Mouse (Mus musculus) hindbrain, embryonic 10.5 days (tissue): ENCODE measurements around the gene Magi2. TPM values are rescaled to one million over a fixed set of nuclear protein-coding genes. Genes with fewer than 3 reads are reported as not detected.
"Not testable (repeated sequence)": the region's sequence is repeated elsewhere in the genome, so short reads cannot be mapped to it uniquely, and the experiment has no call there.

ENCODE experiments used
- DNase-seq: peaks from one replicate; pipeline ENCODE4 v3.0.0-alpha.2; 2017; ENCODE audit warnings: low spot score
- H3K27ac ChIP-seq: fragments of 300-500 bp; sonication (generic); 2 replicates; pipeline ENCODE4 v1.5.1; 2016; ENCODE audit warnings: mild to moderate bottlenecking, moderate library complexity
- H3K27me3 ChIP-seq: fragments of 300-500 bp; sonication (generic); 2 replicates; pipeline ENCODE4 v1.6.1; 2016; ENCODE audit warnings: mild to moderate bottlenecking; ENCODE audit not compliant: poor library complexity, insufficient read depth, severe bottlenecking
- H3K36me3 ChIP-seq: fragments of 300-500 bp; sonication (generic); 2 replicates; pipeline ENCODE4 v1.6.1; 2016; ENCODE audit warnings: mild to moderate bottlenecking, moderate library complexity
- H3K4me1 ChIP-seq: fragments of 300-500 bp; sonication (generic); replicated peaks from 2 replicates; pipeline ENCODE4 v1.6.1; 2016; ENCODE audit warnings: mild to moderate bottlenecking
- H3K4me3 ChIP-seq: fragments of 300-500 bp; sonication (generic); 2 replicates; pipeline ENCODE4 v1.5.1; 2016; ENCODE audit warnings: mild to moderate bottlenecking, moderate library complexity
- H3K9me3 ChIP-seq: fragments of 300-500 bp; sonication (generic); 2 replicates; pipeline ENCODE4 v1.6.1; 2016; ENCODE audit warnings: mild to moderate bottlenecking, moderate library complexity
- WGBS: fragments of 180-500 bp; shearing (Covaris S2); methylation state at CpG from one replicate; pipeline ENCODE4 v1.1.7; 2016; 5-methylcytosine and 5-hydroxymethylcytosine counted together
- polyA plus RNA-seq: library from polyadenylated mRNA; unstranded; fragments of >200 nt; fragmentation: Nextera tagmentation; extraction: Ambion mirVana; gene quantifications from 2 replicates; pipeline ENCODE4 v1.2.1, GENCODE M21; 2016

Magi2 gene
- polyA plus RNA-seq, 1 experiment from 2014 or later, result 9.9 TPM

- Histone ChIP-seq H3K27ac (no peak overlapping the region), H3K27me3 (no peaks in the 10 kb centered on the region), H3K4me3 (no peak overlapping the region), H3K36me3 (no peaks in the 10 kb centered on the region), H3K4me1 (no peaks in the 10 kb centered on the region), H3K9me3 (no peaks in the 10 kb centered on the region)
- no peak for DNase-seq
- 86% methylated on average over 4 of the region's 4 CpGs for WGBS
Measured at GRCm38 (mm10) chr5:19472851-19473439, 246.1 kb downstream of the Magi2 start.

DNA sequence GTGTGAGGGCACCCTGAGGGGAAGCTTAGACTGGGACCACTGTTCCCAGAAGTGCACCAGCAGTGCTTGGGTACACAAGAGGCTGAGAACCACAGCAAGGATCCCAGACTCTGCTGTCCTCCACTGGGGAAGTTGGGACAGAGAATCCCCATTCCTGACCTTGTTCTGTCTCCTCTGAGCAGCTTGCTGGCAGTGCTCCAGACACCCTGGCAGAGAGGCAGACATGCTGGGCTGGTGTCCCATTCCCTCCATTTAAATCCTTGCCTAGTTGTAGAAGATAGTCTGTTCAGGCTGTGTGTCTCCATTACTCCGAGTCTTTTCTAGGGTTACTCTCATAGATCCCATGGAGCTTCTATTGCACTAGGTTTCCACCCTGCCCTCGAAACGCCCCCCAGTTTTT lies 256.1 kb downstream of the Magi2 start:
- no peak overlapping the region for H3K27ac ChIP-seq
- no peak for DNase-seq
- 85% methylated on average over 3 of the region's 3 CpGs for WGBS

GRCm38 (mm10) chr5:19487947-19488346 lies 261.1 kb downstream of the Magi2 start:
- Histone ChIP-seq H3K4me1 (no peaks in the 10 kb centered on the region), H3K4me3 (no peak overlapping the region), H3K27ac (no peak overlapping the region), H3K36me3 (no peaks in the 10 kb centered on the region), H3K27me3 (no peaks in the 10 kb centered on the region), H3K9me3 (no peaks in the 10 kb centered on the region)
- WGBS, result 27% methylated on average over 7 of the region's 7 CpGs
- no peak for DNase-seq

More for the DNA sequence above, 256.1 kb downstream of the Magi2 start:
- H3K4me1 ChIP-seq, result no peaks in the 10 kb centered on the region
- H3K27me3 ChIP-seq, result no peaks in the 10 kb centered on the region
- no peaks in the 10 kb centered on the region for H3K9me3 ChIP-seq
- no peaks in the 10 kb centered on the region for H3K36me3 ChIP-seq
- H3K4me3 ChIP-seq, result no peak overlapping the region

DNA sequence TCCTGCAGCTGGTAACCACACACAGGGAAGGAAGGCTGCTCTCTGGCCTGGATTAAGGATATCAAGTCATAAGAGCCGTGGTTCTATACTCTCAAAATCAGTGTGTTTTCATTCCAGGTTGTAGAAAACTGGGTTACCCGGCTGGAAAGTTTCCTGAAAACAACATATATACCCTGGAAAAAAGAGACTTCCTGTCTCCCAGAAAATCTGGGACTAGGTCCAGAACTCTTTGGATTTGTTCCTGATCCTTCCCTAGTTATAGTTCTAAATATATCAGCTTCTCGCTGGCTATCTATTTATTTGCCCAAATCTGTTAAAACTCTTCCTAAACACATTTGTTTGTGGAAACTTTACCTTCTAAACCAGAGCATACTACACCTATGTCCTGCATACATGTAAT lies 274.2 kb downstream of the Magi2 start:
- Histone ChIP-seq H3K27me3 (no peaks in the 10 kb centered on the region), H3K4me3 (no peak overlapping the region), H3K27ac (no peak overlapping the region), H3K36me3 (no peaks in the 10 kb centered on the region), H3K9me3 (no peaks in the 10 kb centered on the region), H3K4me1 (no peaks in the 10 kb centered on the region)
- no peak for DNase-seq
- WGBS, result 87% methylated on average over 3 of the region's 3 CpGs

DNA sequence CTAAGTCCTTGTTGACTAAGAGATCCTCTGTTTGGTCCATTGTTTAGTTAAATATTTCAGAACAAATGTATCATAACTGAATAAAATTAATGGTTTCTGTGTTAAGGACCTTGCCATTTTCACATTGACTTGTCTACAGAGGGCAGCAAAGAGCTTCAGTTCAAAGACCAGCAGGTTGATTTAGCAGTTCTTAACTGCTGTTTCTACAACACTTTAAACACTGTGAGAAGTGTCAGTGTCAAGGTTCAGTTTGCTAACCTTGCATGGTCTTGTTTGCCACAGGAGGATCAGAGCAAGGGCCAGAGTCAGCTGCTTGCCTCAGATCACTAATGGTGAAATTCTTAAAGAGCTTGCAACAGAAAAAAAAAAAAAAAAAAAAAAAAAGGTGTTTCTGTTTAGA lies 295.3 kb downstream of the Magi2 start:
- DNase-seq, result no peak
- Histone ChIP-seq H3K4me1 (no peaks in the 10 kb centered on the region), H3K4me3 (no peak overlapping the region), H3K9me3 (no peaks in the 10 kb centered on the region), H3K36me3 (no peaks in the 10 kb centered on the region), H3K27me3 (no peaks in the 10 kb centered on the region), H3K27ac (no peak overlapping the region)

DNA sequence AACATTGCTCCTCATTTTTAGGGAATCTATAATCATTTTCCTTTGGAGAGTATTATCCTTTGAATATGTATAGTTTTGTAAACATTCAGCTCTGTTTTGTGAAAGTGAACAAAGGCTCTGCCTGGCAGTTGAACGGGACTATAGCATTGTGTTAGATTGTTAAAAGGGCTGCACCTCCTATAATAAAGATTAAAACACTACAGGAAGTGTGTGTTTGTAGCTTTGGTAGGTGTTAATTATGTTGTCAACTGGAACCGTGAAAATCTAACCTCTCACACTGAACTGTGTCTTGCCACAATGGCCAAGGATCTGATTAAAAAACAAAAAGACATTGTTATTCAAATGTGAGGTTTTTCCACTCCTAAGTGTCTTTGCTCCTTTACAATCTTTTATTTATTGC lies 312.5 kb downstream of the Magi2 start:
- 12% methylated on average over 2 of the region's 2 CpGs for WGBS
- Histone ChIP-seq H3K4me1 (peaks cover 6% of the 10 kb centered on the region), H3K27ac (no peak overlapping the region), H3K9me3 (no peaks in the 10 kb centered on the region), H3K27me3 (no peaks in the 10 kb centered on the region), H3K4me3 (no peak overlapping the region), H3K36me3 (no peaks in the 10 kb centered on the region)
- no peak for DNase-seq

GRCm38 (mm10) chr5:19546424-19546823 lies 319.6 kb downstream of the Magi2 start:
- Histone ChIP-seq H3K27ac (no peak overlapping the region), H3K4me3 (no peak overlapping the region), H3K36me3 (no peaks in the 10 kb centered on the region), H3K27me3 (no peaks in the 10 kb centered on the region), H3K4me1 (no peaks in the 10 kb centered on the region), H3K9me3 (no peaks in the 10 kb centered on the region)
- DNase-seq, result no peak
- WGBS, result 85% methylated on average over 4 of the region's 4 CpGs

GRCm38 (mm10) chr5:19546900-19547299 lies 320.1 kb downstream of the Magi2 start:
- DNase-seq, result no peak
- Histone ChIP-seq H3K27ac (no peak overlapping the region), H3K4me1 (no peaks in the 10 kb centered on the region), H3K4me3 (no peak overlapping the region), H3K36me3 (no peaks in the 10 kb centered on the region), H3K9me3 (no peaks in the 10 kb centered on the region), H3K27me3 (no peaks in the 10 kb centered on the region)
- WGBS, result 75% methylated on average over 2 of the region's 2 CpGs

GRCm38 (mm10) chr5:19553510-19553909 lies 326.7 kb downstream of the Magi2 start:
- 85% methylated on average over 3 of the region's 3 CpGs for WGBS
- Histone ChIP-seq H3K36me3 (no peaks in the 10 kb centered on the region), H3K27me3 (no peaks in the 10 kb centered on the region), H3K9me3 (no peaks in the 10 kb centered on the region), H3K4me3 (no peak overlapping the region), H3K27ac (no peak overlapping the region), H3K4me1 (no peaks in the 10 kb centered on the region)
- no peak for DNase-seq

GRCm38 (mm10) chr5:19565636-19566035 lies 338.8 kb downstream of the Magi2 start:
- H3K4me3 ChIP-seq, result no peak overlapping the region
- no peaks in the 10 kb centered on the region for H3K36me3 ChIP-seq
- no peak overlapping the region for H3K27ac ChIP-seq
- H3K4me1 ChIP-seq, result no peaks in the 10 kb centered on the region
- H3K27me3 ChIP-seq, result no peaks in the 10 kb centered on the region
- DNase-seq, result no peak
- H3K9me3 ChIP-seq, result no peaks in the 10 kb centered on the region
- WGBS, result 87% methylated on average over 3 of the region's 3 CpGs

- DNase-seq, H3K4me3 ChIP-seq, H3K27ac ChIP-seq, H3K9me3 ChIP-seq, H3K4me1 ChIP-seq, H3K27me3 ChIP-seq, H3K36me3 ChIP-seq: not testable (repeated sequence)
- 74% methylated on average over 1 of the region's 1 CpGs for WGBS
Measured at GRCm38 (mm10) chr5:19566136-19566535, 339.3 kb downstream of the Magi2 start.

GRCm38 (mm10) chr5:19607700-19608099 lies 380.9 kb downstream of the Magi2 start:
- Histone ChIP-seq H3K27ac (no peak overlapping the region), H3K4me1 (no peaks in the 10 kb centered on the region), H3K36me3 (no peaks in the 10 kb centered on the region), H3K4me3 (no peak overlapping the region), H3K27me3 (no peaks in the 10 kb centered on the region), H3K9me3 (no peaks in the 10 kb centered on the region)
- WGBS, result 75% methylated on average over 5 of the region's 5 CpGs
- no peak for DNase-seq

- H3K4me1 ChIP-seq, result no peaks in the 10 kb centered on the region
- 94% methylated on average over 1 of the region's 1 CpGs for WGBS
- no peaks in the 10 kb centered on the region for H3K9me3 ChIP-seq
- no peak for DNase-seq
- no peak overlapping the region for H3K4me3 ChIP-seq
- H3K27me3 ChIP-seq, result no peaks in the 10 kb centered on the region
- H3K36me3 ChIP-seq, result no peaks in the 10 kb centered on the region
- no peak overlapping the region for H3K27ac ChIP-seq
Measured at GRCm38 (mm10) chr5:19611788-19612187, 385.0 kb downstream of the Magi2 start.

DNA sequence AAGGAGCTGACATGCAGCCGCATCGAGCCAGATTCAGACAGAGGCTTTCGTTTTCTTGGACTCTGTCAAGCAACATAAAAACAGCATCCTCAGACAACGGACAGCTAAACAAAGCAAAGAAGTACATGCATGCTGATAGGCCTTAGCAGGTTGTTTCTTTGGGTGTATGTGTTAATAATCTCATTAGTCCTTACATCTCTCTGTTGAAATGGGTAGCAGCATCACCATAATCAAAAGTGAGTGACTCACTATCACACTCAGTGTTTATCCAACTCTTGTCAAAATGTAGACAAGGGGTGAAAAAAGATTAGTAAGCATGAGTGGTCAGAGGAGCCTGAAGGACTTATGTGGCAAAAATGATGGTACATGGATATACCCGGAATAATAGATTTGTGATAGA lies 394.8 kb downstream of the Magi2 start:
- no peaks in the 10 kb centered on the region for H3K36me3 ChIP-seq
- no peak for DNase-seq
- 89% methylated on average over 5 of the region's 5 CpGs for WGBS
- H3K27me3 ChIP-seq, result no peaks in the 10 kb centered on the region
- H3K27ac ChIP-seq, result no peak overlapping the region
- no peaks in the 10 kb centered on the region for H3K4me1 ChIP-seq
- H3K4me3 ChIP-seq, result no peak overlapping the region
- no peaks in the 10 kb centered on the region for H3K9me3 ChIP-seq
